Mouse (Mus musculus): Measurements from ENCODE around the gene Hnrnpul2.

GRCm38 (mm10) chr19:8798947-8799315 is 20.9 kb upstream of the Hnrnpul2 start:
- TF ChIP-seq CTCF (IDR thresholded peaks at IDR 0.05; ENCODE audit: control insufficient read depth, insufficient read depth, insufficient replicate concordance, low read depth, low read length): no peak
- no peak for TF ChIP-seq POLR2A (IDR thresholded peaks at IDR 0.05; ENCODE audit: control insufficient read depth, low read depth, low read length)
